In genomic region chr13:104286897-104287309, GRCm38 (mm10) we compare ENCODE assay signal across 8 mouse cellular contexts. TPM values are rescaled to one million over a fixed set of nuclear protein-coding genes. Genes with fewer than 3 reads are reported as not detected.
A peak's percentile ranks its signal among the peaks of the same experiment; 100 is the strongest.
DNase-seq lines count a peak whose midpoint lies in the region; ATAC-seq lines count a peak whose summit lies in the region.

No protein-coding gene starts in this region.

- DNase-seq in adrenal gland, adult (ENCODE audit: inconsistent age in 2 of 2, low spot score in 1 of 2) = peak; percentile 95 to 98
- peak; percentile 95 for DNase-seq in embryo, embryonic 10.5 days (ENCODE audit: low spot score)
- DNase-seq in gastrocnemius, postnatal 10 days = peak; percentile 80
- DNase-seq in hindlimb bud, embryonic 11.5 days (ENCODE audit: extremely low spot score, low read depth, low spot score) = peak; percentile 77
- DNase-seq in left cerebral cortex, adult 8-10 months (ENCODE audit: low spot score in 2 of 2) = peak; percentile 60 to 83
- peak; percentile 81 to 89 for DNase-seq in right cerebral cortex, adult 2 months (ENCODE audit: low spot score in 2 of 2)
- DNase-seq in urinary bladder, postnatal 10 days (ENCODE audit: low spot score) = peak; percentile 56

- ATAC-seq in megakaryocyte, adult 5-6 weeks (ENCODE audit: poor library complexity, severe bottlenecking) = peak; percentile 84

RNA-seq across cellular contexts. Expression of gene Adamts6, which starts 0.7 kb away (rescaled TPM):
- 1 to 10 TPM; 1.1 to 1.9 TPM for total RNA-seq in gastrocnemius, postnatal 10 days (2021)
- total RNA-seq in left cerebral cortex, adult 8-10 months (2022) = 1 to 10 TPM; 4.7 to 6.2 (median 5.8) TPM
- total RNA-seq in megakaryocyte, adult 5-6 weeks (2015) = 1.6 and 2.8 TPM in 2 replicates
- total RNA-seq in megakaryocyte, adult 5-6 weeks (2017) = 1.6 and 2.3 TPM in 2 replicates

RNA-seq across cellular contexts. Expression of gene Ppwd1, which starts 58.3 kb away (rescaled TPM):
- 1 to 10 TPM; 6.3 to 9.6 TPM for total RNA-seq in gastrocnemius, postnatal 10 days (2021)
- total RNA-seq in left cerebral cortex, adult 8-10 months (2022) = 10 to 100 TPM; 10.8 to 11.6 (median 11.4) TPM
- 34.7 and 36.8 TPM in 2 replicates for total RNA-seq in megakaryocyte, adult 5-6 weeks (2015)
- 27.0 and 29.9 TPM in 2 replicates for total RNA-seq in megakaryocyte, adult 5-6 weeks (2017)

RNA-seq across cellular contexts. Expression of gene Cenpk, which starts 58.5 kb away (rescaled TPM):
- 1 to 10 TPM; 2.6 to 3.1 TPM for total RNA-seq in gastrocnemius, postnatal 10 days (2021)
- 1 to 10 TPM in 2 of 4 experiments, under 1 TPM in 2; 0.81 to 2.5 (median 1.2) TPM for total RNA-seq in left cerebral cortex, adult 8-10 months (2022)
- total RNA-seq in megakaryocyte, adult 5-6 weeks (2015) = 34.7 and 39.1 TPM in 2 replicates
- total RNA-seq in megakaryocyte, adult 5-6 weeks (2017) = 97.9 and 112 TPM in 2 replicates

Comparison
In these comparisons a context has a peak if more than half of its experiments do, and no peak if none do; other contexts are left out.
1. Peak in every context shown above with its lines: DNase-seq and ATAC-seq.
2. RNA of gene Cenpk, which starts 58.5 kb away (total RNA-seq): 34.7 to 112 TPM in megakaryocyte, adult 5-6 weeks; 2.6 to 3.1 TPM in gastrocnemius, postnatal 10 days and 0.81 to 2.5 TPM in left cerebral cortex, adult 8-10 months; every median in the first group is over 4 times any median in the second.